Mouse (Mus musculus): ENCODE results near the gene Egr4. TPM values are rescaled to one million over a fixed set of nuclear protein-coding genes. Genes with fewer than 3 reads are reported as not detected.

The Egr4 gene
- 0.25 TPM in 1 of 2 replicates, not detected in the other for polyA plus RNA-seq (2011; ENCODE audit: insufficient read length, low read depth, missing spikeins)

DNA sequence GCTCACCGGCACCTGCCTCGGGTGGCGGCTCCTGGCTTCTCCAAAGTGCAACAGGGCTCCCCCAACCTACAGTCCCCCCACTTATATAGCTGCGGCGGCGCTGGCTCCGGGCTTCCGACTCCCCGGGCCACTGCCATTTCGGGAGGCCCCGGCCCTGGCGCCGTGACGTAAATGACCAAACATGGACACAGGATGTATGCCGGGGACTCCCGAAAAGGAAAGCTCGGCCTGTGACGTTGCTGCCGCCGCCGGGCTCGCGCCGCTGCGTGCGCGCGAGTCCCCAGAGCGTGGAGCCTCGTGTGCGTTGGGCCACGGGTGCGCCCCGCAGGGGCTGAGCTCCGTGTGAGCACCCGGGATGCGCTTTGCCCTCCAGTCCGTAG is at the start of gene Egr4:
Gene Egr4, minus strand, starts transcription at position 59 of the 380 bp plus-strand sequence.
- Histone ChIP-seq H3K27ac (ENCODE audit: insufficient read depth, low read length) (no peak within 1 kb of the TSS), H3K4me1 (ENCODE audit: control insufficient read depth, insufficient read depth, low read length) (no peaks in the 10 kb centered on the region), H3K4me3 (ENCODE audit: insufficient read depth, low read length) (peak within 1 kb of the TSS; percentile 38)
- TF ChIP-seq CTCF (IDR thresholded peaks at IDR 0.05; ENCODE audit: borderline replicate concordance, insufficient read depth, low read length) (no peak), POLR2A (IDR thresholded peaks at IDR 0.05; ENCODE audit: low read depth, low read length) (no peak)

DNA sequence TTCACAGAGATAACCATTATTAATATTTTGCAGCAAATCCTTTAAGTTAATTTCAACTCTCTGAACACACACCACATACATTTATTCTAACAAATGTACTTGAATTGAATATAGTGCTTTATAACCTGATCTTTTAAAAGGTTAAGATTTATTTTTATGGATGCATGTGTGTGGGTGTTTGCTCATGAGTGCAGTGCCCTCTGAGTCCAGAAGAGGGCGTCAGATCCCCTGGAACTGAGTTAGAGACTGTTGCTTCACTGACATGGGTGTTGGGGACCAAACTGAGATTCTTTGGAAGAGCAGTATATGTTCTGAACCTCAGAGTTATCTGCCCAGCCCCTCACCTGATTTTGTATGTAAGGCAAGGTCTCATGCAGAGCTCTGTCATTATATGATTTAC is 49.0 kb upstream of the Egr4 start:
- no peaks in the 10 kb centered on the region for H3K4me1 ChIP-seq (ENCODE audit: control insufficient read depth, insufficient read depth, low read length)
- H3K4me3 ChIP-seq (ENCODE audit: insufficient read depth, low read length) = no peak overlapping the region
- no peak overlapping the region for H3K27ac ChIP-seq (ENCODE audit: insufficient read depth, low read length)
- TF ChIP-seq POLR2A (IDR thresholded peaks at IDR 0.05; ENCODE audit: low read depth, low read length) (no peak), CTCF (IDR thresholded peaks at IDR 0.05; ENCODE audit: borderline replicate concordance, insufficient read depth, low read length) (no peak)

DNA sequence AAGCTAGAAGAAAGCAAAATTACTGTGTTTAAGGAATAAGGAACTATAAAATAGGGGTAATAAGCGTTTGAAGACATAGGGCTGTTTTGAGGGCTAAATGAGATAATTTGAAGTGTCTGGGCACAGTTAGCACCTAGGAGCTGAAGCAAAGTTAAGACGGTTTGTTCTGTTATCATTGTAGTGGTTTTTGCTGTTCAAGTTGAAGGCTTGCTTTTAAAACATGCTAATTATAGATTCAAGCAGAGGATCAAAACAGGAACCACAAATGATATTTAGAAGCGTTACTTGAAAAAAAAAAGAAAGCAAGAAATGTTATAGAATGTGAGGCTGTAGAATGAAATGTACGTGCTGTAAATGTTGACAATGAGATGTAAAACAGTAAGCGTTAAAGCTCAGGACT is 34.3 kb upstream of the Egr4 start:
- H3K27ac ChIP-seq (ENCODE audit: insufficient read depth, low read length) = no peak overlapping the region
- TF ChIP-seq POLR2A (IDR thresholded peaks at IDR 0.05; ENCODE audit: low read depth, low read length) (no peak), CTCF (IDR thresholded peaks at IDR 0.05; ENCODE audit: borderline replicate concordance, insufficient read depth, low read length) (no peak)
- no peaks in the 10 kb centered on the region for H3K4me1 ChIP-seq (ENCODE audit: control insufficient read depth, insufficient read depth, low read length)
- H3K4me3 ChIP-seq (ENCODE audit: insufficient read depth, low read length) = no peak overlapping the region

DNA sequence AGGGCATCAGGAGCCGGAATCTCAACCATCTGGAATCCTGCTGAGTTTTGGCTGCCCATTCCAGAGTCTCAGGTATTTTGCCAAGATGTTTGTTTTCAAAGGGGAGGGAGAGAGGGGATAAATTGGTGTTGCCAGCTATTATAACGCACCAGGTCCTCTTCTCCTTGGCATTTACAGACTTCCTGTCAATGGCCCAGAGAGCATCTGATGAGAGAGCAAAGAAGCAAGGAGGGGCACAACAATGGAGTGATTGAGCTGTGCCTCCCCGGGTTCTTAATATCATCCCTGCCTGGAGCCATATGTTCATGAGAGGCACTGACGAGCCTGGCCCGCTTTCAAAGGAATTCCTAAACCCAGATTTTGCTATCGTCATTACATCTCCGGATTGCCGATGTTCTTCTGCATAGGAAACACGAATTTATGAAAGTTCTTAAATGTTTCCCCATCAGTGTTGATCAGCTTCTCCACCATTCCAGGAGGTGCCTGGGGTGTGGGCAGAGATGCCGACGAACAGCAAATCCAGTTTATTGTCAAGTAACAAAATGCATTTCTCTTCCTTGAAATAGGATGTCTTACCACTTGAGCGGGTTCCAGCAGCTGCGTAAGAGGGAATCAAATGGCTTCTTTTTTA is 31.0 kb upstream of the Egr4 start:
- no peak for TF ChIP-seq CTCF (IDR thresholded peaks at IDR 0.05; ENCODE audit: borderline replicate concordance, insufficient read depth, low read length)
- TF ChIP-seq POLR2A (IDR thresholded peaks at IDR 0.05; ENCODE audit: low read depth, low read length) = no peak
- H3K4me1 ChIP-seq (ENCODE audit: control insufficient read depth, insufficient read depth, low read length) = no peaks in the 10 kb centered on the region

DNA sequence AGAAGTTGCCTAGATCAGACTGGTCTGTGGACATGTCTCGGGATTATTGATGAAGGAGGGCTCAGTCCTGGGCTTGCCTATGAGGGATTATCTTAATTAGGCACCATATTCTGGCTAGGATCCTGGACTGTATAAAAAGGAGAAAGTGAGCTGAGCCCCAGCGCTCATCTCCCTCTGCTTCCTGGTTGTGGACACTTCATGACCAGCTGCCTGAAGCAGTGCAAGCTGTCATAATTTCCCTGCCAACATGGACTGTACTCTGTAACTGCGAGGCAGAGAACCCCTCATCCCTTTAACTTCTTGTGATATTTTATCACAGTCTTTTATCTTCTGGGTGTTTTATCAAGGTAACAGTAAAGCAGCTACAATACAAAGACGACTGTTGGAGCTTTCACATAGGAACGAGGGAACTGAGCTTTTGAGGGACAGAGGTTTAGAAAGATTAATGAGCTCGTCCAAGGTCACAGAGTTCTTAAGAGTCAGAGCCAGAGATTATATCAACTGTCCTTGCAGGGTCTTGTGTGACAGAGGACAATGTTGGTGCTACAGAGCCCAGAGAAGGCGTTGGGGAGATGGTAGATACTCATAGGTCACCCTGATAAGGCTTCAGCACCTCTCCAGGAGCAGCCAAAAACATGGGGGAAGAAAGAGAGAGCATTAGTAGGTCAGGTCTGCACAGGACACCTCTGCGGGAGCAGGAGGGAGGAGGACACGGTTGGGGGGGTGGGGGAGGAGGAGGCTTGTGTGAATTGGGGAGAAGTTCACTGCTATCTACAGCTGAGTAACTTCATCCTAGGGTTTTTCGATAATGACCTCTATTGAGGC is 30.2 kb upstream of the Egr4 start:
- no peak overlapping the region for H3K4me3 ChIP-seq (ENCODE audit: insufficient read depth, low read length)
- H3K4me1 ChIP-seq (ENCODE audit: control insufficient read depth, insufficient read depth, low read length) = no peaks in the 10 kb centered on the region
- H3K27ac ChIP-seq (ENCODE audit: insufficient read depth, low read length) = no peak overlapping the region
- TF ChIP-seq POLR2A (IDR thresholded peaks at IDR 0.05; ENCODE audit: low read depth, low read length) (no peak), CTCF (IDR thresholded peaks at IDR 0.05; ENCODE audit: borderline replicate concordance, insufficient read depth, low read length) (no peak)

More for the DNA sequence above, 31.0 kb upstream of the Egr4 start:
- Histone ChIP-seq H3K4me3 (ENCODE audit: insufficient read depth, low read length) (no peak overlapping the region), H3K27ac (ENCODE audit: insufficient read depth, low read length) (no peak overlapping the region)

DNA sequence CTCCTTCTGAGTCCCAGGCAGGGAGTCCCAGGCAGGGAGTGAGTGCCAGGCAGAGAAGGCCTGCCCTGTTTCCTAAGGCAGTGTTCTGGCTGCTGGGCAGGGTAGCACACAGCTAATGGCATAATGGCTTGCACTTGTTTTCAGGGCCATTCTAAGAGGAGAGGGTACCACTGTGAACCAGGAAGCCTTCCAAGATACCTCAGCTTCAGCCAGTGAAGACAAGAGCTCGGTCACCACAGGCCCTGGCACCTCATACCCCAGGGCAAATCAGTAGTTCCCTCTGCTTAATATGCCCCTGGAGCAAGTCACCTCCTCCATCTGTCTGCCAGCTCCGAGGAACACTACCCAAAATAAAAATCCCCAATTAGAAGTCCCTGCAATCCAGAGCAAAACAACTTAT is 9.4 kb upstream of the Egr4 start:
- TF ChIP-seq POLR2A (IDR thresholded peaks at IDR 0.05; ENCODE audit: low read depth, low read length) (no peak), CTCF (IDR thresholded peaks at IDR 0.05; ENCODE audit: borderline replicate concordance, insufficient read depth, low read length) (no peak)
- no peak overlapping the region for H3K27ac ChIP-seq (ENCODE audit: insufficient read depth, low read length)
- no peaks in the 10 kb centered on the region for H3K4me1 ChIP-seq (ENCODE audit: control insufficient read depth, insufficient read depth, low read length)
- no peak overlapping the region for H3K4me3 ChIP-seq (ENCODE audit: insufficient read depth, low read length)

DNA sequence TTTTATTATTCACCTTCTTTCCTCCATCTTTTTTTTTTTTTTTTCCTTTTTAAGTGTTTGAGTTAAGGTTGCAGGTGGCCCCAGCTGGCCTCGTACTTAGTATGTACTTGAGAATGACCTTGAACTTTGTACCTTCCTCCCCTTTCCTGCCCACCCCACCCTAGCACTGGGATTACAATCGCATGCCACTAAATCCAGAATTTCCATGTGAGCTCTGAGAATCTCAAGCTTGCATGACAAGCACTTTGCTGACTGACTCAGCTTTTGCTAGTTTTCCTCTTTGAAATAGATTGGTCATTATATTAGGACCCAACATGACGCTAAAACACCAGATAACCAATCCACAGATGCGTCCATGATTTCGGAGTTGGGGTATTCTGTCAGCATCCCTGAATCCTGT is 8.6 kb upstream of the Egr4 start:
- Histone ChIP-seq H3K4me1 (ENCODE audit: control insufficient read depth, insufficient read depth, low read length) (no peaks in the 10 kb centered on the region), H3K27ac (ENCODE audit: insufficient read depth, low read length) (no peak overlapping the region)
- TF ChIP-seq CTCF (IDR thresholded peaks at IDR 0.05; ENCODE audit: borderline replicate concordance, insufficient read depth, low read length) = no peak
- no peak for TF ChIP-seq POLR2A (IDR thresholded peaks at IDR 0.05; ENCODE audit: low read depth, low read length)

DNA sequence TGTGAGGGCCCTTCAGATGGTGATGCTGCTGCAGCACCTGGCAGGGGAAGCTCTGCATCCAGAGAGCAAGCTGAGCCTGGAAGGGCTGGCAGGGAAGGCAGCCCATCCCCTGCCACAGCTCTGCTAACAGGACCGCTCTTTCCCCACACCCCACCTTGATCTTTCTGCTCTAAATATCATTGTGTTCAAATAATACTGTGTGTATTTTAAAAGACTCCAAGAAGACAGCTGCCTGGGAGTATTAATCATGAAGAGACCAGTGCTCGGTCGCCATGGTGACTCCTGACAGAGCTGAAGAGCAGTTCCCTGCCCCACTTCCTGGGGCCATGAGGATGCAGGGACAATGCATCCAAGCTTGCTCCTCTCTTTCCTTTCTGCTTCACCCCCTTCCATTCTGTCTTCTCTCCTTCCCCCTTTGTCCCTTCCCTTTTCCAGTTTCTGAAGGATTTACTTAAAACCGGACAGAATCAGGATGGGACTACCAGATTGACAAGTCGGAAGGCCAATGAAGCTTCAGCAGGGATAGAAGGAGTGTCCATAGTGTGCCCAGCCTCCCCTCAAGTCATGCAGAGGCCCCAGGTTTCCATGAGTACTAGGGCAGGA is 4.8 kb upstream of the Egr4 start:
- TF ChIP-seq POLR2A (IDR thresholded peaks at IDR 0.05; ENCODE audit: low read depth, low read length) (no peak), CTCF (IDR thresholded peaks at IDR 0.05; ENCODE audit: borderline replicate concordance, insufficient read depth, low read length) (no peak)
- no peak overlapping the region for H3K4me3 ChIP-seq (ENCODE audit: insufficient read depth, low read length)
- no peaks in the 10 kb centered on the region for H3K4me1 ChIP-seq (ENCODE audit: control insufficient read depth, insufficient read depth, low read length)
- H3K27ac ChIP-seq (ENCODE audit: insufficient read depth, low read length) = no peak overlapping the region

More for the DNA sequence above, 8.6 kb upstream of the Egr4 start:
- H3K4me3 ChIP-seq (ENCODE audit: insufficient read depth, low read length) = no peak overlapping the region

DNA sequence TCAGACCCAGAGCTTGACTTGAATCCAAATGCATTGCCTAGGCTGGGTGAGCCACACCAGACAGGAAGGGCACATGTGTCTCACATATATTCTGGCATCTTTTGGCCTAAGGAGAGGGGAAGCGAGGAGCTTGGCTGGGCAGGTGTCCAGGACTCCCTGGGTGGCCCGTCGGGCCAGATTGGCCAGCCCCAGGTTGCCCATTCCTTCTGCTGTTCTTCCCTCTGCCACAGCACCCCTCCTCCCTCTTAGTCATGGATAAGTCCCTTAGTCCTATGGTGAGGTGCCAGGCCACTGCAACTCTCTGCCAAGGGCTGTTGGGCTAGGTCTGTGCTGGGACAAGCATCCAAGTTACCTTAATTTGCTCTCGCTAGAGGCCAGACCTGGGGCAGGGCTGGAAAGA is 2.6 kb upstream of the Egr4 start:
- no peaks in the 10 kb centered on the region for H3K4me1 ChIP-seq (ENCODE audit: control insufficient read depth, insufficient read depth, low read length)
- H3K27ac ChIP-seq (ENCODE audit: insufficient read depth, low read length) = no peak overlapping the region
- no peak for TF ChIP-seq CTCF (IDR thresholded peaks at IDR 0.05; ENCODE audit: borderline replicate concordance, insufficient read depth, low read length)
- TF ChIP-seq POLR2A (IDR thresholded peaks at IDR 0.05; ENCODE audit: low read depth, low read length) = no peak
- H3K4me3 ChIP-seq (ENCODE audit: insufficient read depth, low read length) = no peak overlapping the region
